Mouse (Mus musculus): ENCODE measurements around the gene Gpc6. TPM values are rescaled to one million over a fixed set of nuclear protein-coding genes. Genes with fewer than 3 reads are reported as not detected.

Gpc6 gene
- polyA plus RNA-seq, 1 experiment from 2014 or later, result 19.3 TPM

DNA sequence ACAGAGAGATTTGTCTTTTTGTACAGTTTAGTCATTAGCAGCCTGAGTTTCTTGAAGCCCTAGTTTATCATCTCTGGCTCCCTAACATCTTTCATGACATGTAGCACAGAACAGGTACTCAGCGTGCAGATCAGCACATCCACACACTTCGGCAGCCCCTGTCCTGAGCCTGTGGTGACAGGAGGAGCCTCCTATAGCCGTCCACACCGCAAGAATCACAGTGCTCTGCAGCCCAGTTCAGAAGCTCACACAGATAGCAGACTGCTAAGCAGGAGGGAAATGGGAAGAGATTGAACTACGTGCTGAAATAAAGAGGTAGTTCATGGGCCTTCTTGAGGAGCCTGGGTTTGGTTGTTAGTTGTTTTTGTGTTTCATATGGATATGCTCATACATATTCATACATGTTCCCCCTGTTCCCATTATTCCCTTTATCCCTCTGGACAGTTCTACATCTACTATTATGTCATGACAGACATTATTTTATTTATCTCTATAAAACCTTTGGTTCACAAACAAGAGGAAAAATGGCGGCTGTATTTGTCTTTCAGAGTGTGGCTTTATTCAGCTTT, 832.8 kb downstream of the Gpc6 start:
- 35% methylated on average over 6 of the region's 6 CpGs for WGBS
- no peak overlapping the region for H3K4me3 ChIP-seq (ENCODE audit: low read length)
- no peak overlapping the region for H3K27ac ChIP-seq (ENCODE audit: low read depth, low read length)
- no peak overlapping the region for H3K9ac ChIP-seq (ENCODE audit: low read depth, low read length)
- no peaks in the 10 kb centered on the region; the same call in 1 of the 2 replicates for H3K4me1 ChIP-seq (ENCODE audit: control insufficient read depth, insufficient read depth, low read depth, low read length)
- no peak overlapping the region for H3K4me2 ChIP-seq (ENCODE audit: low read length)
- peak; percentile 40; the same call in 1 of the 2 replicates for ATAC-seq
- H3K27me3 ChIP-seq (replicated peaks; ENCODE audit: control insufficient read depth, insufficient read depth, low read length), result no peaks in the 10 kb centered on the region
- no peaks in the 10 kb centered on the region for H3K36me3 ChIP-seq (ENCODE audit: control insufficient read depth, insufficient read depth, low read length)
- H3K9me3 ChIP-seq (ENCODE audit: control insufficient read depth, low read length), result no peaks in the 10 kb centered on the region

DNA sequence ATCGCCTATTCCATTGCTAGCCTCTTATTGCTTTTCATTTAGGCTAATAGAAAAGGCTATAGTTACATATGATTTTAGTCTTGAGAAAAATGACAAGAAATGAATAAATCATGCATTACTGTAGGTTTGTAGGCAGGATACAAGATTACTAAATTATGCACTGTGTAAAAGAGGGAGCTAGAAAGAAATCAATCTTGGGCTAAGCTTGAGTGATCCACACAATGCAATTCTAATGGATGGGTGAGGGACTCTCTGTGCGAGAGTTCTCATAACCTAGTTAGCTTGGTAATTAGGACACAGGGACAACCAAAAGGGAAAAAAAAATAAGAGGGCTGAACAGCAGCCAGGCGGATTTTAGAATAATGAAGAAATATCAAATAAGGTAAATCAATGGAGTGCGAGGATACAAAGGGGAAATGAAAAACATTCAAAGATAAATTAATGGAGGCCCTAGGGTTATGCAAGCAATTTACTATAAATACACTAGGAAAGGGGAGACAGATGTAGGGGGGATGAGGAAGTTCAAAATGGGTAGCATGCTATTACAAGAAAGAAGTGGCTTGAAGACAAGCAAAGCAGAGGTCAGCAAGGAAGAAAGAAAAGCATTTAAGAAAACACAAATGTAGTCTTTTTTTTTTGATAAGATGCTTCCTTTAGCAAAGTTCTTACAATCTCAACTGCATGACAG, 835.9 kb downstream of the Gpc6 start:
- Histone ChIP-seq H3K27me3 (replicated peaks; ENCODE audit: control insufficient read depth, insufficient read depth, low read length) (no peaks in the 10 kb centered on the region), H3K27ac (ENCODE audit: low read depth, low read length) (no peak overlapping the region), H3K36me3 (ENCODE audit: control insufficient read depth, insufficient read depth, low read length) (no peaks in the 10 kb centered on the region), H3K4me2 (ENCODE audit: low read length) (no peak overlapping the region), H3K9ac (ENCODE audit: low read depth, low read length) (no peak overlapping the region), H3K4me3 (ENCODE audit: low read length) (no peak overlapping the region), H3K9me3 (ENCODE audit: control insufficient read depth, low read length) (no peaks in the 10 kb centered on the region), H3K4me1 (ENCODE audit: control insufficient read depth, insufficient read depth, low read depth, low read length) (no peaks in the 10 kb centered on the region; the same call in 1 of the 2 replicates)
- ATAC-seq, result peak; percentile 76
- WGBS, result 55% methylated on average over 4 of the region's 4 CpGs

DNA sequence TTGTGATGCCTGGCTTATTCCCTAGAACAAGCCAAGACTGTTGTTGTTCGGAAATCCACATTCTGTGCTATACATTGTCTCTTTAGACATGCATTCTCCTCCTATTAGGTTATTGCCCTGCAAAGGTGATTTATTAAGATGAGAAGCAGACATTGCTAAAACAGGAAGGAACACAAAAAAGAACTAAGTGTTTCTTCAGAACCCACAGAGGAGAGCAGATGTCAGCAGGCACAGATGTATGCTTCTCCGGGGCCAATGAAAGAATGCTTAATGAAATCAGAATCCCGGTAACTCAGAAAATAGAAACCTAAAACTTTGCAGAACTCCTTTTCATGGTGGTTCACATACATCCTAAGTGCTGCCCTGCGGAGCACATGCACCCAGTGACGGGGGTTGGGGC, 837.8 kb downstream of the Gpc6 start:
- Histone ChIP-seq H3K4me1 (ENCODE audit: control insufficient read depth, insufficient read depth, low read depth, low read length) (no peaks in the 10 kb centered on the region; the same call in 1 of the 2 replicates), H3K36me3 (ENCODE audit: control insufficient read depth, insufficient read depth, low read length) (no peaks in the 10 kb centered on the region), H3K9me3 (ENCODE audit: control insufficient read depth, low read length) (no peaks in the 10 kb centered on the region), H3K4me2 (ENCODE audit: low read length) (no peak overlapping the region), H3K4me3 (ENCODE audit: low read length) (no peak overlapping the region), H3K27me3 (replicated peaks; ENCODE audit: control insufficient read depth, insufficient read depth, low read length) (no peaks in the 10 kb centered on the region), H3K9ac (ENCODE audit: low read depth, low read length) (no peak overlapping the region), H3K27ac (ENCODE audit: low read depth, low read length) (no peak overlapping the region)
- ATAC-seq, result no peak
- 72% methylated on average over 5 of the region's 5 CpGs for WGBS

DNA sequence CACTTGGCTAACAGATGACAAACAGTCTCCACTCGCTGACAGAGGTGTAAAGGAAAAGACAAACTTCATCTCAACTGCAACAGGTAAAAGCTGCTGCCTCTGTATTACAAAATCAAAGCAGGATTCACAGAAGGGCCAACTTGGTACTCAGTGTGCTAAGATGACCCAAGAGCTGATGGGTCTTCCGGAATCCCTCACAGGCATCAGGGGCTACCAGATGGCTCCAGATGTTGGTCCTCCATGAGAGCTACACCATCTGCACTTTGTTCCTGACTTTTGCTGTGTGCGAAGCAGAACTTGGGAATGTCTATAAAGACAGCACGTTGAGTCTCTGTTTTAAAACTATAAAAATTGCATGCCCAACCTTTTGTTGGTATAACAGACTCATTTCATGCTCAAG, 842.7 kb downstream of the Gpc6 start:
- Histone ChIP-seq H3K36me3 (ENCODE audit: control insufficient read depth, insufficient read depth, low read length) (no peaks in the 10 kb centered on the region), H3K9me3 (ENCODE audit: control insufficient read depth, low read length) (no peaks in the 10 kb centered on the region), H3K4me3 (ENCODE audit: low read length) (no peak overlapping the region), H3K27ac (ENCODE audit: low read depth, low read length) (no peak overlapping the region), H3K4me2 (ENCODE audit: low read length) (no peak overlapping the region), H3K4me1 (ENCODE audit: control insufficient read depth, insufficient read depth, low read depth, low read length) (no peaks in the 10 kb centered on the region), H3K27me3 (replicated peaks; ENCODE audit: control insufficient read depth, insufficient read depth, low read length) (no peaks in the 10 kb centered on the region), H3K9ac (ENCODE audit: low read depth, low read length) (no peak overlapping the region)
- no peak for ATAC-seq
- WGBS, result 88% methylated on average over 4 of the region's 4 CpGs

DNA sequence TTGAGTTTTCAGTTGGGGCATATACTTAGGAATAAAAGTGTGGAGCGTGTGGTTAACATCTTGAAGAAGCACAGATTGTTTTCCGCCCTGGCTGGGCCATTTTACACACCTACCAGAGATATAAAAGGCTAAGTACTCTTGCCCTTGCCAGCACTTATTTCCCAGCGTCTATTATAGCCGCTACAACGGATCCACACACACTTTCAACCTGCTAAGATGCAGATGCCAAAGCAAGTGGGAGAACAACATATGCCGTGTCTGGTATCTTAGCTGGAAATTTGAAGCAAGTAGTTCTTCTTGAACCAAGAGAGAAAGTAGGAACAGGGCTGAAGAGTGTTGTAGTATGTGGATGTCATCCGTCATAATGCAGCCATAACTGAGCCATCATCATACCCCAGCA, 843.6 kb downstream of the Gpc6 start:
- Histone ChIP-seq H3K27ac (ENCODE audit: low read depth, low read length) (no peak overlapping the region), H3K36me3 (ENCODE audit: control insufficient read depth, insufficient read depth, low read length) (no peaks in the 10 kb centered on the region), H3K4me3 (ENCODE audit: low read length) (no peak overlapping the region), H3K27me3 (replicated peaks; ENCODE audit: control insufficient read depth, insufficient read depth, low read length) (no peaks in the 10 kb centered on the region), H3K9ac (ENCODE audit: low read depth, low read length) (no peak overlapping the region), H3K4me1 (ENCODE audit: control insufficient read depth, insufficient read depth, low read depth, low read length) (no peaks in the 10 kb centered on the region), H3K4me2 (ENCODE audit: low read length) (no peak overlapping the region), H3K9me3 (ENCODE audit: control insufficient read depth, low read length) (no peaks in the 10 kb centered on the region)
- ATAC-seq, result no peak
- 93% methylated on average over 7 of the region's 7 CpGs for WGBS

DNA sequence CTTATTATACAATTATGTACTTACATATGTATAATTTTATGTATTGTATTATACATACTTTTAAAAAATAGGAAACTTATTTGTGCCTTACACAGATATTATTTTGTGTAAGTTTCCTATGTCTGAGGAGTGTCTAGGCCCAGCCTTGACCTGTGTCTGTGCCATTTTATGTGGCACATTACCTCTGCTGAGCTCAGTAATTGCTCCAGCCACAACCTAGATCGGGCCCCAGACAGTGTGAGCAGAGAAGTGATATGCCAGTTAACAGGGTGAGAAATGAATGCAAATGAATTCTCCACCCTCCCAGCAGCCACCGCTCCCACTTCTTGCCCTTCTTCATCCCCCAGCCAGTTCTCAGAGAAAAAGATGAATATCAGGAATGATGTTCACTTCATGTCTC, 848.3 kb downstream of the Gpc6 start:
- H3K4me3 ChIP-seq (ENCODE audit: low read length), result no peak overlapping the region
- no peak overlapping the region for H3K27ac ChIP-seq (ENCODE audit: low read depth, low read length)
- H3K36me3 ChIP-seq (ENCODE audit: control insufficient read depth, insufficient read depth, low read length), result no peaks in the 10 kb centered on the region
- H3K4me1 ChIP-seq (ENCODE audit: control insufficient read depth, insufficient read depth, low read depth, low read length), result no peaks in the 10 kb centered on the region; the same call in 1 of the 2 replicates
- no peaks in the 10 kb centered on the region for H3K27me3 ChIP-seq (replicated peaks; ENCODE audit: control insufficient read depth, insufficient read depth, low read length)
- no peak overlapping the region for H3K4me2 ChIP-seq (ENCODE audit: low read length)
- 35% methylated on average over 2 of the region's 2 CpGs for whole genome bisulfite sequencing
- H3K9me3 ChIP-seq (ENCODE audit: control insufficient read depth, low read length), result no peaks in the 10 kb centered on the region
- H3K9ac ChIP-seq (ENCODE audit: low read depth, low read length), result no peak overlapping the region
- no peak for ATAC-seq

DNA sequence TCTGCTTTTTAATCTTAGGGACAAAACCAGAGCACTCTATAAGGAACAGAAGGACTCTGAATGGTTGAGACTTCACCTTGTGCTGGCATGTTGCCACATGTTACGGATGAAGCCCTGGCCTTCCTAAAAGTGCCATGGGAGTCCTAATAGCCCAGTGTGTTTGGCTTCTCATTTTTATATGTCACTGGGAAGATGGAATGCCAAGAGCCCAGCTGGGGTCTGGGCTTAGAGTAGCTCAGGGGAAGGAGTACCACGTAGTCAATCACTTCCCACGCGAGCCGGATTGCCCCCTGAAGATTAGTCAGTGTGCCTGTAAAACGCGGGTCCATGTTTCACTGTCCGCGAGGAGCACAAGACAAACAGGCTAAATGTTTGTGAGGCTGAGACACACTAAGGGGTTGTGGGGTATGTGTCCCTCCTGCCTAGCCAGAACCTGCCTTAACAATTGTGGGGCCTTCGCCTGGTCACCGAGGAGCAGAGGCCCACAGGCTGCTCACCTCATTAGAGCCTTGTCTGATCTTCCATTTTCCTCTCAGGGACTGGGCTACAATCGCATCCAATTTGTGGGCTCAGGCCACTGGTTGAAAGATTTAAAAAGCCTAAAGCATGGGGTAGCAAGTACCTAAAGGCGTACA, 852.9 kb downstream of the Gpc6 start:
- Histone ChIP-seq H3K4me2 (ENCODE audit: low read length) (no peak overlapping the region), H3K4me3 (ENCODE audit: low read length) (no peak overlapping the region), H3K4me1 (ENCODE audit: control insufficient read depth, insufficient read depth, low read depth, low read length) (no peaks in the 10 kb centered on the region; the same call in 1 of the 2 replicates), H3K27me3 (replicated peaks; ENCODE audit: control insufficient read depth, insufficient read depth, low read length) (no peaks in the 10 kb centered on the region), H3K27ac (ENCODE audit: low read depth, low read length) (no peak overlapping the region), H3K9me3 (ENCODE audit: control insufficient read depth, low read length) (no peaks in the 10 kb centered on the region), H3K36me3 (ENCODE audit: control insufficient read depth, insufficient read depth, low read length) (no peaks in the 10 kb centered on the region), H3K9ac (ENCODE audit: low read depth, low read length) (no peak overlapping the region)
- 0 out of 2 replicates have a peak, but pooled peaks have one; percentile 26 for ATAC-seq
- WGBS, result 52% methylated on average over 13 of the region's 13 CpGs

DNA sequence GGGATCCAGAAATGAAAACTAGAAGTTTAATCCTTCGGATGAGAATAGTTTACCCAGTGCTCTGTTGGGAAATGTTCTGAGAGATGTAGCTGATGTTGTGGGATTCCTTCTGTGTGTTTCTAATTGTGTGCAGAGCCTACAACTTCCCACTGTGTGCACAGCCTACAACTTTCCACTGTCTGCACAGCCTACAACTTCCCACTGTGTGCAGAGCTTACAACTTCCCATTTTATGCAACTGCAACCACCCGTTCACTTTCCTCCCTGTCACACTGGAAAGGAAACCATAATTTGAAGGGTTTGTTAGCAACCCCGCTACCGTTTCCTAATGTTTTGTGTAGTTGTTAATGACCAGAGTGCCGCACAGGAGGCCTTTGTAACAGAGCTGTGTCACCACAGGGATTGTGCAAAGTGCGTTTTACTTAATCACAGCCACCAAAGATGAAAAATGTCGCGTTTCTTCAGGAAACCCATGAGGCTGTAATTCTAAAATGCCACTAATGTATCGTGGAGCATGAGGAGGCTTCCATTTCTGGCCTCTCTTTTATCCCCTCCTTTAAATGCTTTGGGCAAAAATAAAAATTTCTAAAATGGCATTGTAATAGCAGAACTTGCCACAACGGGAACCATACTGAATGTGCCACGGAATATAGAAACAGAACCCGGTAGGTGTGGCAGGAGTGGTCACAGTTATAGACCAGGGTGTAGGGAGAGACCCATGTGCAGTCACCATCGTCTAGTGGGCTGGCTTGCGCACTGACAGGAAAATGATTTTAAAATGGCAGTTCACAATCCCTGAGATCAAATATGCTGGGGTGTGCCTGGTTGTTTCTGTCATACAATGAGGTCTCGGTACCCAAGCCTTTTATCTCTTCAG, 853.7 kb downstream of the Gpc6 start:
- Histone ChIP-seq H3K4me1 (ENCODE audit: control insufficient read depth, insufficient read depth, low read depth, low read length) (peaks cover 3% of the 10 kb centered on the region), H3K36me3 (ENCODE audit: control insufficient read depth, insufficient read depth, low read length) (no peaks in the 10 kb centered on the region), H3K4me3 (ENCODE audit: low read length) (no peak overlapping the region), H3K27me3 (replicated peaks; ENCODE audit: control insufficient read depth, insufficient read depth, low read length) (no peaks in the 10 kb centered on the region), H3K27ac (ENCODE audit: low read depth, low read length) (no peak overlapping the region), H3K9me3 (ENCODE audit: control insufficient read depth, low read length) (no peaks in the 10 kb centered on the region), H3K9ac (ENCODE audit: low read depth, low read length) (no peak overlapping the region), H3K4me2 (ENCODE audit: low read length) (no peak overlapping the region)
- ATAC-seq, result peak; percentile 44
- WGBS, result 64% methylated on average over 15 of the region's 15 CpGs

DNA sequence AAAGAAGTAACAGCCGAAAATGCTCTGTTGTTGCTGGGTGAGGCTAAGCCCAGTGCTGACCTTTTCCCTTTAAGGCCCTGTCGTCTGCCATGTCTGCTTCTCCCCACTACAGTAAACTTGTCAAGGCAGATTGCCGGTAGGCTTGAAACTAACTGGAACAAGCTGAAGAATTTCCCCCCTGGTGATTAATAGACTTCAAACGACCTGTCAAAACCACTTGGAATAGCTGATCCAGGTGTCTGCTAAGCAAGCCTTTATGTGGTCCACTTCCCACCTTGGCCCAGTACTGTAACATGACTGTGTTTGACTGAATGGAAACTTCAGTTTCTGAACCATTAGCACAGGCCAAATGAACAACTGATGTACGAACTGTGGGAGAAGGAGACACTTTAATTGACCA, 856.6 kb downstream of the Gpc6 start:
- 65% methylated on average over 5 of the region's 5 CpGs for WGBS
- no peak overlapping the region for H3K4me3 ChIP-seq (ENCODE audit: low read length)
- peaks cover 10% of the 10 kb centered on the region for H3K4me1 ChIP-seq (ENCODE audit: control insufficient read depth, insufficient read depth, low read depth, low read length)
- ATAC-seq, result no peak
- no peak overlapping the region for H3K4me2 ChIP-seq (ENCODE audit: low read length)
- no peak overlapping the region for H3K27ac ChIP-seq (ENCODE audit: low read depth, low read length)
- H3K27me3 ChIP-seq (replicated peaks; ENCODE audit: control insufficient read depth, insufficient read depth, low read length), result no peaks in the 10 kb centered on the region
- no peaks in the 10 kb centered on the region for H3K36me3 ChIP-seq (ENCODE audit: control insufficient read depth, insufficient read depth, low read length)
- no peak overlapping the region for H3K9ac ChIP-seq (ENCODE audit: low read depth, low read length)
- no peaks in the 10 kb centered on the region for H3K9me3 ChIP-seq (ENCODE audit: control insufficient read depth, low read length)
